Mouse (Mus musculus) naive thymus-derived CD4-positive, alpha-beta T cell, adult 5 months (primary cell): ENCODE data around the gene Cpeb1. TPM values are rescaled to one million over a fixed set of nuclear protein-coding genes. Genes with fewer than 3 reads are reported as not detected.

Experiments used
- polyA plus RNA-seq: library from polyadenylated mRNA; unstranded; fragments of 100-300 nt; shearing (Covaris generic); gene quantifications from one replicate; pipeline ENCODE4 v1.2.1, GENCODE M21; 2017

The Cpeb1 gene
- polyA plus RNA-seq = not detected

GRCm38 (mm10) chr7:81455155-81455651, at the start of gene Cpeb1:
Cpeb1 (minus strand) TSS chr7:81455465.

GRCm38 (mm10) chr7:81498181-81498580, 42.9 kb upstream of the Cpeb1 start, which contains the start of gene BC048679:
BC048679 (minus strand) TSS chr7:81498281.

GRCm38 (mm10) chr7:81493331-81494021, 38.2 kb upstream of the Cpeb1 start, which contains the start of gene Ap3b2:
Ap3b2 (minus strand) TSS chr7:81493925.

GRCm38 (mm10) chr7:81344544-81345446, 110.5 kb downstream of the Cpeb1 start, which contains the start of gene Rps17:
Rps17 (minus strand) TSS chr7:81345254.

Other genes with a start within 250 kb of the Cpeb1 start
- gene Pde8a, start 241.9 kb downstream of the Cpeb1 start, polyA plus RNA-seq = 4.7 TPM
- gene Rps17, start 110.2 kb downstream of the Cpeb1 start, polyA plus RNA-seq = 931 TPM
- not detected for gene Ap3b2, start 38.5 kb upstream of the Cpeb1 start, polyA plus RNA-seq
- gene BC048679, start 42.8 kb upstream of the Cpeb1 start, polyA plus RNA-seq = not detected
- 1.00 TPM for gene Fsd2, start 111.5 kb upstream of the Cpeb1 start, polyA plus RNA-seq
- gene Whamm, start 115.8 kb upstream of the Cpeb1 start, polyA plus RNA-seq = 45.9 TPM